Mouse (Mus musculus) limb, embryonic 11.5 days (tissue): Measurements from ENCODE around the gene Ugt1a2. TPM values are rescaled to one million over a fixed set of nuclear protein-coding genes. Genes with fewer than 3 reads are reported as not detected.
A peak's percentile ranks its signal among the peaks of the same experiment; 100 is the strongest.
"Not testable (repeated sequence)": the region's sequence is repeated elsewhere in the genome, so short reads cannot be mapped to it uniquely, and the experiment has no call there.

ENCODE experiments used
- ATAC-seq: fragments of 200-750 bp; cut with Nextera tagmentation; 2 replicates; pipeline ENCODE4 v1.8.0; 2017; ENCODE audit warnings: low read depth; ENCODE audit not compliant: insufficient number of reproducible peaks, low FRiP score, low TSS enrichment
- DNase-seq: peaks from one replicate; pipeline ENCODE4 v3.0.0-alpha.2; 2015; ENCODE audit warnings: low spot score
- H3K27ac ChIP-seq: fragments of 300-500 bp; sonication (generic); replicated peaks from 2 replicates; pipeline ENCODE4 v1.5.1; 2014; ENCODE audit warnings: low read depth, mild to moderate bottlenecking, low read length
- H3K27me3 ChIP-seq: fragments of 300-500 bp; sonication (generic); 2 replicates; pipeline ENCODE4 v1.6.1; 2014; ENCODE audit warnings: mild to moderate bottlenecking, low read length, mixed read lengths; ENCODE audit not compliant: control insufficient read depth, insufficient read depth
- H3K36me3 ChIP-seq: fragments of 300-500 bp; sonication (generic); 2 replicates; pipeline ENCODE4 v1.6.1; 2014; ENCODE audit warnings: mild to moderate bottlenecking, low read length, moderate library complexity, mixed read lengths; ENCODE audit not compliant: control insufficient read depth, insufficient read depth
- H3K4me1 ChIP-seq: fragments of 300-500 bp; sonication (generic); 2 replicates; pipeline ENCODE4 v1.6.1; 2014; ENCODE audit warnings: low read length, mixed read lengths; ENCODE audit not compliant: control insufficient read depth, insufficient read depth
- H3K4me2 ChIP-seq: fragments of 300-500 bp; sonication (generic); 2 replicates; pipeline ENCODE4 v1.6.1; 2014; ENCODE audit warnings: low read depth, mild to moderate bottlenecking, moderate library complexity; ENCODE audit not compliant: severe bottlenecking
- H3K4me3 ChIP-seq: fragments of 300-500 bp; sonication (generic); 2 replicates; pipeline ENCODE4 v1.5.1; 2014; ENCODE audit warnings: low read depth, low read length
- H3K9ac ChIP-seq: fragments of 300-500 bp; sonication (generic); 2 replicates; pipeline ENCODE4 v1.6.1; 2014; ENCODE audit warnings: mild to moderate bottlenecking, low read length
- H3K9me3 ChIP-seq: fragments of 300-500 bp; sonication (generic); 2 replicates; pipeline ENCODE4 v1.6.1; 2016; ENCODE audit warnings: low read length; ENCODE audit not compliant: control insufficient read depth
- WGBS: fragments of 180-500 bp; shearing (Covaris S2); extraction: QIAGEN DNeasy Blood & Tissue Kit; methylation state at CpG from one replicate; pipeline ENCODE4 v1.1.7; 2014; 5-methylcytosine and 5-hydroxymethylcytosine counted together
- polyA plus RNA-seq: library from polyadenylated mRNA; unstranded; fragments of >200 nt; fragmentation: Nextera tagmentation; extraction: Ambion mirVana; gene quantifications from 2 replicates; pipeline ENCODE4 v1.2.1, GENCODE M21; 2014

Ugt1a2 gene
- polyA plus RNA-seq, 1 experiment from 2014 or later = not detected

DNA sequence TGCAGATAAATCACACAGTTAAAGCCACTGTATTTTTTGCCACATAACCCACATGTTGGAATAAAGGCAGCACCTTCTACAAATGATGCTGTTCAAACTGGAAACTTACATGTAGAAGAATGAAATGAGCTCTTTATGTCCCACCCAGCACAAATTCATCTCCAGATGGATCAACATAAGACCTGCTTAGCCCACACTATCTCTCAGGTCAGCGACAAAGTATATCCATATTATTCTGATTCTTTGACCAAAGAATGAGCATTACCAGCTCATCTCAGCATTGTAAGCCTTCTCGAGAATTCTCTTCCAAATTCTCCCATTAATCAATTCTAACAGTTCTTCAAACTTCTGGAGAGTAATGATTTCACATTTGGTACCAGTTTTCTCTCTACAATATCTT, 21.8 kb downstream of the Ugt1a2 start:
- H3K9ac ChIP-seq = no peak overlapping the region
- no peak overlapping the region for H3K4me3 ChIP-seq
- H3K36me3 ChIP-seq = no peaks in the 10 kb centered on the region
- no peaks in the 10 kb centered on the region for H3K27me3 ChIP-seq
- no peak for DNase-seq
- H3K9me3 ChIP-seq = peaks cover 25% of the 10 kb centered on the region
- no peaks in the 10 kb centered on the region for H3K4me1 ChIP-seq
- 57% methylated on average over 2 of the region's 2 CpGs for WGBS
- H3K4me2 ChIP-seq = no peak overlapping the region
- no peak for ATAC-seq
- H3K27ac ChIP-seq = no peak overlapping the region

DNA sequence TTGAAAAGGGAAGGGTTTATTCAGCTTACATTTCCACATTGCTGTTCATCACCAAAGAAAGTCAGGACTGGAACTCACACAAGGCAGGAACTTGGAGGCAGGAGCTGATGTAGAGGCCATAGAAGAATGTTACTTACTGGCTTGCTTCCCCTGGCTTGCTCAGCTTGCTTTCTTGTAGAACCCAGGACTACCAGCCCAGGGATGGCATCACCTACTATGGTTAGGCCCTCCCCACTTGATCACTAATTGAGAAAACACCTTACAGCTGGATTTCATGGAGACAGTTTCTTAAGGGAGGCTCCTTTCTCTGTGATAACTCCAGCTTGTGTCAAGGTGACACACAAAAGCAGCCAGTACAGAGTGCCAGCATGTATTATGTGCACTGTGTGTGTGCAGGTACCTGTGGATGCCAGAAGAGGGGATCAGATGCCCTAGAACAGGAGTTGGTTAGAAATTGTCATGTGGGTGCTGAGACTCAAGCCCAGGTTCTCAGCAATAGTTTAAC, 22.7 kb downstream of the Ugt1a2 start:
- DNase-seq = peak; percentile 27
- not testable (repeated sequence) for H3K27me3 ChIP-seq, H3K4me3 ChIP-seq, H3K4me2 ChIP-seq, H3K36me3 ChIP-seq, ATAC-seq, H3K27ac ChIP-seq, H3K9ac ChIP-seq, H3K4me1 ChIP-seq
- H3K9me3 ChIP-seq = peaks cover 28% of the 10 kb centered on the region

DNA sequence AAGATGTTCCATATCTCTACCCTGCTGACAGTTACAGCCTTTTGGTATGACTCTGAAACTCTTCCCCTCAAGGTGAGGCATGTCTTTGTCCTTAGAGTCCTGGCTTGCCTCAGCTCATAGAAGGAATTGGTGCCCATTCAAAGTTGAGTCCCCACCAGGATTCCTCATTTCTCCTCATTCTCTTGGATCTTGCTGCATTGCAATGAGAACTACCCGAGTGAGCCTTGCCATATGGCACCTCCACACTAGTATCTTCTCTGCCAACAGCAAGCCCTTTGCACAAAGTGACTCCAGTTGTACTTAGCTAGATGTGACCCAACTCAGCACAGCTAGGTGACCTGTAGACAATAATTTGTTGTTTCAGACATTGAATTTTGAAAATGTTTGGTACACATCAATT, 23.2 kb downstream of the Ugt1a2 start:
- ATAC-seq = no peak
- Histone ChIP-seq H3K9me3 (peaks cover 33% of the 10 kb centered on the region), H3K9ac (no peak overlapping the region), H3K27me3 (no peaks in the 10 kb centered on the region), H3K4me3 (no peak overlapping the region), H3K4me1 (no peaks in the 10 kb centered on the region), H3K36me3 (no peaks in the 10 kb centered on the region), H3K27ac (no peak overlapping the region), H3K4me2 (no peak overlapping the region)
- peak; percentile 38 for DNase-seq
- 57% methylated on average over 1 of the region's 1 CpGs for WGBS

DNA sequence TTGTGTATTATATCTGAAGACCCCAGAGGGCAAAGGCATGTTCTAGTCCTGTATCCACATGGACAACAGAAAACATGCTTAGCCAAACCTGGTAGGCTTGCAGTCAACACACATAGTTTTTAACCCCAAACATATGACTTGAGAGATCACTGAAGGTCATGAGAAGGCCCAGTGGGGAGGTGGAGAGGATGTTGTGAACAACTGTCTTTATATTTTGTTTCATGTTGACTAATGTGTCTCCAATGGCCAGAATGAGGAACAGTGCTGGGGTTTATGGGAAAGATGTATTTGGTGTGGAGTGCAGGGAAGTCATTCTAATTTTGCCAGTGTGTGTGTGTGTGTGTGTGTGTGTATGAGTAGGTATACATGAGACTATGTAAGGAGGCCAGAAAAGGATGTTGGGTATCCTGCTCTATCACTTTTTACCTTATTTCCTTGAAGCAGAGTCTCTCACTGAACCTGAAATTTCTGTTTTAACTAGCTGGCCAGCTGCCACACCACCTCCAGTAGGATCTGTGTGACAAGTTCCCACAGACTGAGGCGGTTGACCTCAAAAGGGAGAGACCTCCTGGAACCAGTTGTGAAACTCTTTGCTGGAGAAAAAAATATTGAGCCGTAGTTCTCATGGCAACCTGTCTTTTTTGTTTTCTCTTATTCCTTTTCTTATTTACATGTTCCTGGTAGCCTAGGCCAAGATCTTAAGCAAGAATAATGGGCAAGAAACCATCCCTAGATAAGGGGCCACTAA, 23.8 kb downstream of the Ugt1a2 start:
- ATAC-seq (no peak), DNase-seq (peak; percentile 28)
- WGBS = 76% methylated on average over 2 of the region's 2 CpGs
- Histone ChIP-seq H3K9ac (no peak overlapping the region), H3K4me1 (no peaks in the 10 kb centered on the region), H3K4me3 (no peak overlapping the region), H3K36me3 (no peaks in the 10 kb centered on the region), H3K9me3 (peaks cover 38% of the 10 kb centered on the region), H3K27me3 (no peaks in the 10 kb centered on the region), H3K27ac (no peak overlapping the region), H3K4me2 (no peak overlapping the region)

DNA sequence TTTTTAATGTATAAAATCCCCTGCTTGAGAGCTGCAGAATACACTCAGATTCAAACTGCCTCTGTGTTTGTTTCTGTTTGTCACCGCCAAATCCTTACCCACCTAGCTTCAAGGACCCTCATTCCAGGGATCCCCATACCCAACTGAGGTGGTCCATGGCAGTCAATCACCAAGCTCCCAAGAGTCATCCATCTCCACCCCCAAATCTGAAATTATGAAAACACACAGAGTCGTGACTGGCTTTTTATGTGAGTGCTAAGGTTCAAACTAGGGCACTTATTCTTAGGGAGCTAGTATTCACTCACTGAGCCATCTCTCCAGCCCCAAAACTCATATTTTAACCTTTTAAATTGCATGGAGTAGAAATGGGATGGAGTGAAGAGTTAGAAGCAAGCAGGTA, 24.9 kb downstream of the Ugt1a2 start:
- not testable (repeated sequence) for H3K9ac ChIP-seq, H3K4me3 ChIP-seq, H3K4me2 ChIP-seq, H3K36me3 ChIP-seq, H3K27me3 ChIP-seq, H3K27ac ChIP-seq, H3K4me1 ChIP-seq, DNase-seq, ATAC-seq
- H3K9me3 ChIP-seq = peaks cover 48% of the 10 kb centered on the region
- 43% methylated on average over 2 of the region's 2 CpGs for WGBS

DNA sequence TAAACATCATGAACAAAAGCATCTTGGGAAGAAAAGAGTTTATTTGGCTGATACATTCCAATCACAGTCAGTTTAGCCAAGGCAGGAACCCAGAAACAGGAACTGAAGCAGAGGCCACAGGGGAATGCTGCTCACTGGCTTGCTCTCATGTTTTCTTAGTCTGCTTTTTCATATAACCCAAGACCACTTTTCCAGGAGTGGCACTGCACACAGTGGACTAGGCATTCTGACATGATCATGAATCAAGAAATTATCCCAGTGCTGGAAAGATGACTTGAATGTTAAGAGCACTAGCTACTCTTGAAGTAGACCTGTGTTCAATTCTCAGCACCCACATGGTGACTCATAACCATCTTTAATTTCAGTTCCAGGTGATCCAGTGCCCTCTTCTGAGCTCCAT, 25.3 kb downstream of the Ugt1a2 start:
- H3K4me3 ChIP-seq = no peak overlapping the region
- H3K36me3 ChIP-seq = no peaks in the 10 kb centered on the region
- H3K9ac ChIP-seq = no peak overlapping the region
- peaks cover 53% of the 10 kb centered on the region for H3K9me3 ChIP-seq
- no peaks in the 10 kb centered on the region for H3K27me3 ChIP-seq
- ATAC-seq (no peak), DNase-seq (peak; percentile 26)
- no peaks in the 10 kb centered on the region for H3K4me1 ChIP-seq
- H3K4me2 ChIP-seq = no peak overlapping the region
- H3K27ac ChIP-seq = no peak overlapping the region

DNA sequence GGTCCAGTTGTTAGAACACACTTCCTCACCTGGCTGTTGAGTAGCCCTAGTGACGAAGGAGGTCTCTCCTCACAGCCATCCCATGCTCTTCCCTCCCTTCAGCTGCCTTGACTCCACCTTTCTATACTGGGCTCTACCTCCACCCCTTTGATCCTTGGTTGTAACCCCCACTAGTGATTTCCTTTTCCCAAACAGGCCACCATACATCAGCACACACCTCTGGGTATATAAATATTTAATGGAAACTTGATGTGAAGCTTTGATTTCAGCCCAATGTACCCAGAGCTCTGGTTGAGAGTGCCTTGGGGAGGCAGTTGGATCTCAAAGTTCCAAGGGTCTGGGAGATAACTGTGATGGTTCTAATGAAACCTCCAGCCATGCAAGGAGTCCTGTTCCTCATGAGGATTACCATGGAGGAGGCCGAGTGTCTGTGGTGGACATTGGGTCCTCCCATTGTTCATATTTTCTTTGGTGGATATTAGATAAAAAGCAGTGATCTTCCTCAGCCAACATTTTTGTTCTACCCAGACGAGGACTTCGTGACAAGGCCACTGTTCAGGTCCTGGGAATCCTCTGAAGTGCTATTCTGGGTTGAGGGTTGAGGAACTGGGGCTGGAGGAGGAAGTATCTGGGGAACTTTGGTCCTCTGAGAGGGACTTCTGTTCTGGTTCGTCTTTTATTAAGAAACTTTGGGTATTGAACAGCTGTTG, 26.4 kb downstream of the Ugt1a2 start, which contains the start of gene Mroh2a:
TSS of gene Mroh2a (plus strand) at position 317 of the 710 bp plus-strand sequence.
- no peak within 1 kb of the TSS for H3K4me3 ChIP-seq
- H3K4me1 ChIP-seq = no peaks in the 10 kb centered on the region
- H3K27me3 ChIP-seq = no peaks in the 10 kb centered on the region
- peaks cover 64% of the 10 kb centered on the region for H3K9me3 ChIP-seq
- DNase-seq (peak; percentile 23), ATAC-seq (no peak)
- no peak within 1 kb of the TSS for H3K4me2 ChIP-seq
- H3K36me3 ChIP-seq = no peaks in the 10 kb centered on the region; the same call in 1 of the 2 replicates
- H3K9ac ChIP-seq = no peak within 1 kb of the TSS
- no peak within 1 kb of the TSS for H3K27ac ChIP-seq
- WGBS = 62% methylated on average over 5 of the region's 5 CpGs

DNA sequence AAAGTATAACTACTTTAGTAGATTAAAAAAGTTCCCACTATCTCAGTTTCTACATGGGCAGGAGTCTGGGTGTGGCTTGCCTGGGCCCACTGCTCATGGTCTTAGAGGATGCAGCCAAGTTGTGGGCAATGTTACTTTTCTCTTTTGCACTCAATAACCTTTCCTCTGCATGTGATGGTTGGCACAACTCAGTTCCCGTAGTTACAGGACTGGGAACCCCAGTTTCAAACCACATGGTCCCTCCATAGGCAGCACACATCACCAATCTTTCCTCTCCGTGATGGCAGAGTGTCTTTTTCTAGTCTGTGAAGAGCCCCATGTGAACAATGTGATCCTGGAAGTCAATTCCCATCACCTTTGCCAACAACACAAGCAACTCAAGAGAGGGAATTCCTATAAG, 27.1 kb downstream of the Ugt1a2 start:
- Histone ChIP-seq H3K9ac (no peak overlapping the region), H3K27ac (no peak overlapping the region), H3K27me3 (no peaks in the 10 kb centered on the region), H3K36me3 (no peaks in the 10 kb centered on the region; the same call in 1 of the 2 replicates), H3K4me2 (no peak overlapping the region), H3K4me3 (no peak overlapping the region), H3K9me3 (peaks cover 68% of the 10 kb centered on the region), H3K4me1 (no peaks in the 10 kb centered on the region)
- 66% methylated on average over 2 of the region's 2 CpGs for WGBS
- DNase-seq (no peak), ATAC-seq (no peak)
